Mouse (Mus musculus) heart, postnatal 0 days (tissue): ENCODE data around the gene Rpl32.

Experiments used
- CTCF ChIP-seq: IDR thresholded peaks from 2 replicates; pipeline ENCODE4 v1.5.1; 2016; ENCODE audit warnings: antibody characterized with exemption, control low read depth, low read depth
- EP300 ChIP-seq: IDR thresholded peaks from 2 replicates; pipeline ENCODE4 v1.6.1; 2016; ENCODE audit warnings: antibody characterized with exemption, low read depth

DNA sequence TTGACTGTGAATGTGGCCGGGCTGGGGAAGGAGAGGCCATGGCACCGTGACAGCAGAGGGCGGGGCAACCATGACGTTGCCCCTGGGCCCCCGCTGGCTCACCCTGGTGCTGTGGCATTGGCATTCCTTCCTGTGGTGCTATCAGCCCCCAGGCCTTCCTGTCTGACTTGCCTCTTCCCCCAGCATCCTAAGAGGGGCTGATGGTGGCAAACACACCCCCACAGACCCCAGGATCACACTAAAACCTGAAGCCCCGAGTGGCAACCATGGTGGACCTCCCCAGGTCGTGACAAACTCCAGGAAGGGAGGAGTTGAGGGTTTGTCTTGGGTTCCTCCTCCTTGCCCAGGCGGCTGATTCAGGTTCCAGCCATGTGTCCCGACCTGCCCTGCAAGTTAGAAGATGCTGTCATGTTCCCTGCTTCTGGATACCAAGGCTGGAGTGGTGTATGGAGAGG is 49.5 kb downstream of the Rpl32 start:
- TF ChIP-seq CTCF (no peak), EP300 (no peak)
